ENCODE assay signal across 13 mouse cellular contexts in genomic region chr4:142749918-142750317, GRCm38 (mm10).
DNase-seq lines count a peak whose midpoint lies in the region; ATAC-seq and TF ChIP-seq lines count a peak whose summit lies in the region.
"Had no signal": no experiment of that assay in that cellular context is flagged by ENCODE, and none has a peak within 500 bp of the region (broad histone marks: within the 10 kb centered on the region; RNA-seq: fewer than 3 reads in every experiment).

No protein-coding gene starts in this region.

- DNase-seq in kidney, postnatal 14 days, result peak; percentile 30
- no peak for DNase-seq in kidney, adult 9 months
- peak; percentile 58 for DNase-seq in embryonic facial prominence, embryonic 10.5 days (ENCODE audit: low spot score)
- peak; percentile 78 for DNase-seq in midbrain, postnatal 0 days (ENCODE audit: low spot score)
- DNase-seq in liver, embryonic 11.5 days (ENCODE audit: low spot score), result no peak
- no peak for DNase-seq in gastrocnemius, postnatal 10 days
- DNase-seq: cerebellum, postnatal 25 days; layer of hippocampus, postnatal 36 days had no signal

- no peak for TF ChIP-seq CTCF in midbrain, postnatal 0 days (IDR thresholded peaks at IDR 0.05)

- no peaks in the 10 kb centered on the region for H3K9me3 ChIP-seq in embryonic facial prominence, embryonic 10.5 days
- no peaks in the 10 kb centered on the region for H3K9me3 ChIP-seq in hindbrain, embryonic 12.5 days (replicated peaks)
- no peaks in the 10 kb centered on the region for H3K9me3 ChIP-seq in midbrain, postnatal 0 days (ENCODE audit: low read length)
- no peaks in the 10 kb centered on the region for H3K9me3 ChIP-seq in liver, embryonic 11.5 days (ENCODE audit: control insufficient read depth, low read length)
- H3K9me3 ChIP-seq: stomach, embryonic 15.5 days had no signal

- H3K4me2 ChIP-seq in hindbrain, embryonic 12.5 days (replicated peaks), result no peak overlapping the region
- H3K4me2 ChIP-seq in midbrain, postnatal 0 days (ENCODE audit: low read depth, low read length, poor library complexity, severe bottlenecking), result no peak overlapping the region
- H3K4me2 ChIP-seq in liver, embryonic 11.5 days, result no peak overlapping the region
- H3K4me2 ChIP-seq: stomach, embryonic 15.5 days had no signal

- H3K27ac ChIP-seq in embryonic facial prominence, embryonic 10.5 days (replicated peaks), result no peak overlapping the region; the same call in 1 of the 2 replicates
- H3K27ac ChIP-seq in hindbrain, embryonic 12.5 days, result no peak overlapping the region
- H3K27ac ChIP-seq in midbrain, postnatal 0 days (ENCODE audit: low read depth, low read length), result no peak overlapping the region
- no peak overlapping the region for H3K27ac ChIP-seq in liver, embryonic 11.5 days (ENCODE audit: low read depth, low read length)
- H3K27ac ChIP-seq: stomach, embryonic 15.5 days had no signal

- peaks cover 42% of the 10 kb centered on the region for H3K27me3 ChIP-seq in embryonic facial prominence, embryonic 10.5 days (replicated peaks; ENCODE audit: low read depth, poor library complexity, severe bottlenecking)
- H3K27me3 ChIP-seq in hindbrain, embryonic 12.5 days, result peaks cover 69% of the 10 kb centered on the region
- no peaks in the 10 kb centered on the region for H3K27me3 ChIP-seq in midbrain, postnatal 0 days (ENCODE audit: insufficient read depth, low read length)
- H3K27me3 ChIP-seq in liver, embryonic 11.5 days (replicated peaks; ENCODE audit: control insufficient read depth, insufficient read depth, low read length), result no peaks in the 10 kb centered on the region
- H3K27me3 ChIP-seq: Patski; stomach, embryonic 15.5 days had no signal

- peak; percentile 80 for ATAC-seq in hindbrain, embryonic 12.5 days (ENCODE audit: low FRiP score)
- ATAC-seq in midbrain, postnatal 0 days (ENCODE audit: low FRiP score), result no peak
- ATAC-seq in liver, embryonic 11.5 days (replicated peaks; ENCODE audit: low FRiP score), result no peak
- ATAC-seq in megakaryocyte, adult 5-6 weeks (ENCODE audit: poor library complexity, severe bottlenecking), result no peak
- ATAC-seq: intestine, embryonic 16.5 days; Patski had no signal

- WGBS in embryonic facial prominence, embryonic 10.5 days, result 20% methylated on average over 8 of the region's 8 CpGs
- WGBS in hindbrain, embryonic 12.5 days, result 26% methylated on average over 8 of the region's 8 CpGs
- 20% methylated on average over 8 of the region's 8 CpGs for WGBS in midbrain, postnatal 0 days
- 69% methylated on average over 8 of the region's 8 CpGs for WGBS in liver, embryonic 11.5 days

- H3K4me3 ChIP-seq in embryonic facial prominence, embryonic 10.5 days, result no peak overlapping the region
- no peak overlapping the region for H3K4me3 ChIP-seq in hindbrain, embryonic 12.5 days
- no peak overlapping the region for H3K4me3 ChIP-seq in midbrain, postnatal 0 days (ENCODE audit: low read depth, low read length)
- no peak overlapping the region for H3K4me3 ChIP-seq in liver, embryonic 11.5 days (ENCODE audit: low read depth, low read length)
- H3K4me3 ChIP-seq: stomach, embryonic 15.5 days had no signal

- peaks cover 17% of the 10 kb centered on the region for H3K4me1 ChIP-seq in embryonic facial prominence, embryonic 10.5 days
- peaks cover 9% of the 10 kb centered on the region; the same call in 1 of the 2 replicates for H3K4me1 ChIP-seq in hindbrain, embryonic 12.5 days
- no peaks in the 10 kb centered on the region for H3K4me1 ChIP-seq in midbrain, postnatal 0 days (ENCODE audit: insufficient read depth, low read length)
- H3K4me1 ChIP-seq in liver, embryonic 11.5 days (replicated peaks; ENCODE audit: control insufficient read depth, insufficient read depth, low read length), result no peaks in the 10 kb centered on the region
- H3K4me1 ChIP-seq: stomach, embryonic 15.5 days had no signal

- H3K36me3 ChIP-seq in embryonic facial prominence, embryonic 10.5 days (replicated peaks), result no peaks in the 10 kb centered on the region
- no peaks in the 10 kb centered on the region for H3K36me3 ChIP-seq in hindbrain, embryonic 12.5 days
- H3K36me3 ChIP-seq in midbrain, postnatal 0 days (ENCODE audit: insufficient read depth, low read length), result no peaks in the 10 kb centered on the region
- H3K36me3 ChIP-seq in liver, embryonic 11.5 days (ENCODE audit: control insufficient read depth, insufficient read depth, low read length), result no peaks in the 10 kb centered on the region
- H3K36me3 ChIP-seq: stomach, embryonic 15.5 days had no signal

- H3K9ac ChIP-seq in hindbrain, embryonic 12.5 days, result no peak overlapping the region
- no peak overlapping the region for H3K9ac ChIP-seq in midbrain, postnatal 0 days (replicated peaks; ENCODE audit: low read length, poor library complexity, severe bottlenecking)
- no peak overlapping the region for H3K9ac ChIP-seq in liver, embryonic 11.5 days (ENCODE audit: low read depth, low read length)
- H3K9ac ChIP-seq: stomach, embryonic 15.5 days had no signal

Comparison
In these comparisons a context has a peak if more than half of its experiments do, and no peak if none do; other contexts are left out.
1. DNase-seq: peak in kidney, postnatal 14 days (single experiment), embryonic facial prominence, embryonic 10.5 days (single experiment) and midbrain, postnatal 0 days (single experiment); none in kidney, adult 9 months (single experiment), liver, embryonic 11.5 days (single experiment) and gastrocnemius, postnatal 10 days (single experiment).